12 mouse cellular contexts compared by ENCODE assay signal in genomic region chr9:22461946-22462345, GRCm38 (mm10). TPM values are rescaled to one million over a fixed set of nuclear protein-coding genes. Genes with fewer than 3 reads are reported as not detected.
DNase-seq lines count a peak whose midpoint lies in the region; ATAC-seq and TF ChIP-seq lines count a peak whose summit lies in the region.
"Had no signal": no experiment of that assay in that cellular context is flagged by ENCODE, and none has a peak within 500 bp of the region (broad histone marks: within the 10 kb centered on the region; RNA-seq: fewer than 3 reads in every experiment).

No protein-coding gene starts in this region.

- no peaks in the 10 kb centered on the region for H3K27me3 ChIP-seq in lung, postnatal 0 days (replicated peaks; ENCODE audit: insufficient read depth, low read length)
- no peaks in the 10 kb centered on the region for H3K27me3 ChIP-seq in forebrain, embryonic 10.5 days (ENCODE audit: poor library complexity, severe bottlenecking)
- no peaks in the 10 kb centered on the region for H3K27me3 ChIP-seq in kidney, embryonic 15.5 days
- H3K27me3 ChIP-seq: limb, embryonic 12.5 days had no signal

- H3K36me3 ChIP-seq in lung, postnatal 0 days (ENCODE audit: insufficient read depth, low read length): peaks cover under 1% of the 10 kb centered on the region; the same call in 1 of the 2 replicates
- peaks cover 51% of the 10 kb centered on the region for H3K36me3 ChIP-seq in forebrain, embryonic 10.5 days (replicated peaks)
- peaks cover 63% of the 10 kb centered on the region for H3K36me3 ChIP-seq in kidney, embryonic 15.5 days

- no peak for TF ChIP-seq CTCF in lung, postnatal 0 days (IDR thresholded peaks at IDR 0.05)

- peak; percentile 74 for ATAC-seq in frontal cortex, adult (ENCODE audit: low TSS enrichment)
- no peak for ATAC-seq in lung, postnatal 0 days
- no peak for ATAC-seq in kidney, embryonic 15.5 days (replicated peaks; ENCODE audit: low FRiP score)
- ATAC-seq: intestine, postnatal 0 days had no signal

- no peak for DNase-seq in frontal cortex, postnatal 25 days (ENCODE audit: low spot score in 2 of 2)
- peak; percentile 21 for DNase-seq in lung, postnatal 14 days
- DNase-seq in lung, postnatal 0 days (ENCODE audit: low spot score): no peak
- peak; percentile 98 for DNase-seq in cerebellum, adult 9-11 months
- peak; percentile 71 for DNase-seq in layer of hippocampus, adult 9-11 months
- no peak for DNase-seq in forebrain, embryonic 10.5 days (ENCODE audit: extremely low spot score, low spot score)
- DNase-seq: right cerebral cortex, adult 18-20 months had no signal

- H3K9me3 ChIP-seq in lung, postnatal 0 days (ENCODE audit: low read length): no peaks in the 10 kb centered on the region
- H3K9me3 ChIP-seq in forebrain, embryonic 10.5 days: no peaks in the 10 kb centered on the region
- H3K9me3 ChIP-seq in kidney, embryonic 15.5 days (replicated peaks): no peaks in the 10 kb centered on the region
- H3K9me3 ChIP-seq: limb, embryonic 12.5 days had no signal

- H3K4me1 ChIP-seq in lung, postnatal 0 days (ENCODE audit: insufficient read depth, low read depth, low read length): no peaks in the 10 kb centered on the region
- H3K4me1 ChIP-seq in forebrain, embryonic 10.5 days: peaks cover under 1% of the 10 kb centered on the region
- H3K4me1 ChIP-seq in kidney, embryonic 15.5 days: no peaks in the 10 kb centered on the region

- H3K9ac ChIP-seq in lung, postnatal 0 days (replicated peaks; ENCODE audit: low read depth): no peak overlapping the region
- no peak overlapping the region for H3K9ac ChIP-seq in kidney, embryonic 15.5 days
- H3K9ac ChIP-seq: limb, embryonic 12.5 days had no signal

- no peak for TF ChIP-seq EP300 in lung, postnatal 0 days (IDR thresholded peaks at IDR 0.05)

- WGBS in lung, postnatal 0 days: 82% methylated on average over 3 of the region's 3 CpGs
- WGBS in forebrain, embryonic 10.5 days: 92% methylated on average over 3 of the region's 3 CpGs
- WGBS in kidney, embryonic 15.5 days: 90% methylated on average over 3 of the region's 3 CpGs

- no peak overlapping the region for H3K27ac ChIP-seq in lung, postnatal 0 days (ENCODE audit: low read length)
- H3K27ac ChIP-seq in forebrain, embryonic 10.5 days: no peak overlapping the region
- H3K27ac ChIP-seq in kidney, embryonic 15.5 days: no peak overlapping the region
- H3K27ac ChIP-seq: limb, embryonic 12.5 days had no signal

- no peak overlapping the region for H3K4me3 ChIP-seq in lung, postnatal 0 days (ENCODE audit: low read depth, low read length)
- no peak overlapping the region for H3K4me3 ChIP-seq in forebrain, embryonic 10.5 days
- H3K4me3 ChIP-seq in kidney, embryonic 15.5 days (replicated peaks): no peak overlapping the region
- H3K4me3 ChIP-seq: limb, embryonic 12.5 days had no signal

- H3K4me2 ChIP-seq in lung, postnatal 0 days (replicated peaks; ENCODE audit: low read depth, low read length): no peak overlapping the region
- no peak overlapping the region for H3K4me2 ChIP-seq in kidney, embryonic 15.5 days
- H3K4me2 ChIP-seq: limb, embryonic 12.5 days had no signal

RNA-seq across cellular contexts. Expression of gene Rp9, which starts 7.6 kb away (rescaled TPM):
- 67.6 and 68.1 TPM in 2 replicates for polyA plus RNA-seq in lung, postnatal 0 days (2015; fragmentation: Nextera tagmentation; extraction: Ambion mirVana)
- 43.8 and 43.9 TPM in 2 replicates for polyA plus RNA-seq in forebrain, embryonic 10.5 days (2016; fragmentation: Nextera tagmentation; extraction: Ambion mirVana)
- 64.9 and 65.5 TPM in 2 replicates for polyA plus RNA-seq in kidney, embryonic 15.5 days (2015; fragmentation: Nextera tagmentation; extraction: Ambion mirVana)

RNA-seq across cellular contexts. Expression of gene Gm17545, which starts 7.9 kb away (rescaled TPM):
- polyA plus RNA-seq in lung, postnatal 0 days (2015; fragmentation: Nextera tagmentation; extraction: Ambion mirVana): not detected in 2 replicates
- not detected in 2 replicates for polyA plus RNA-seq in forebrain, embryonic 10.5 days (2016; fragmentation: Nextera tagmentation; extraction: Ambion mirVana)
- not detected in 2 replicates for polyA plus RNA-seq in kidney, embryonic 15.5 days (2015; fragmentation: Nextera tagmentation; extraction: Ambion mirVana)
- polyA plus RNA-seq: intestine, postnatal 0 days; limb, embryonic 12.5 days; neural tube, embryonic 11.5 days had no signal

RNA-seq across cellular contexts. Expression of gene Bbs9, which starts 13.6 kb away (rescaled TPM):
- polyA plus RNA-seq in lung, postnatal 0 days (2015; fragmentation: Nextera tagmentation; extraction: Ambion mirVana): 7.1 and 11.2 TPM in 2 replicates
- 14.6 and 14.9 TPM in 2 replicates for polyA plus RNA-seq in forebrain, embryonic 10.5 days (2016; fragmentation: Nextera tagmentation; extraction: Ambion mirVana)
- 12.3 and 13.0 TPM in 2 replicates for polyA plus RNA-seq in kidney, embryonic 15.5 days (2015; fragmentation: Nextera tagmentation; extraction: Ambion mirVana)

RNA-seq across cellular contexts. Expression of gene 9530077C05Rik, which starts 50.6 kb away (rescaled TPM):
- 4.5 and 4.9 TPM in 2 replicates for polyA plus RNA-seq in lung, postnatal 0 days (2015; fragmentation: Nextera tagmentation; extraction: Ambion mirVana)
- polyA plus RNA-seq in forebrain, embryonic 10.5 days (2016; fragmentation: Nextera tagmentation; extraction: Ambion mirVana): 9.4 and 9.5 TPM in 2 replicates
- polyA plus RNA-seq in kidney, embryonic 15.5 days (2015; fragmentation: Nextera tagmentation; extraction: Ambion mirVana): 3.6 and 5.0 TPM in 2 replicates

Comparison
In these comparisons a context has a peak if more than half of its experiments do, and no peak if none do; other contexts are left out.
1. DNase-seq: peak in lung, postnatal 14 days (single experiment), cerebellum, adult 9-11 months (single experiment) and layer of hippocampus, adult 9-11 months (single experiment); none in frontal cortex, postnatal 25 days (0 of 2), lung, postnatal 0 days (single experiment) and forebrain, embryonic 10.5 days (single experiment).